In genomic region chr8:127666606-127667005, GRCm38 (mm10) we compare ENCODE assay signal across 13 mouse cellular contexts.
DNase-seq lines count a peak whose midpoint lies in the region; TF ChIP-seq lines count a peak whose summit lies in the region.
"Had no signal": no experiment of that assay in that cellular context is flagged by ENCODE, and none has a peak within 500 bp of the region (broad histone marks: within the 10 kb centered on the region; RNA-seq: fewer than 3 reads in every experiment).

No protein-coding gene starts in this region.

- H3K27ac ChIP-seq in gastrocnemius, adult 2 months: no peak overlapping the region
- H3K27ac ChIP-seq: forebrain, embryonic 10.5 days; hindbrain, postnatal 0 days; kidney, postnatal 0 days; liver, embryonic 12.5 days had no signal

- intact Hi-C loops in gastrocnemius, adult 2 months (cut with DNase I): no loop called here

- DNase-seq in gastrocnemius, adult 2 months: peak; percentile 21
- no peak for DNase-seq in gastrocnemius, postnatal 10 days
- peak; percentile 33 for DNase-seq in adipocyte (ENCODE audit: low spot score)
- peak; percentile 21 to 31 for DNase-seq in heart, adult 9 months (ENCODE audit: low spot score in 2 of 2)
- DNase-seq in mesoderm, embryonic 11.5 days (ENCODE audit: low read depth, low spot score): peak; percentile 14
- no peak for DNase-seq in layer of hippocampus, adult 11-12 months (ENCODE audit: low spot score)
- DNase-seq in urinary bladder, postnatal 10 days (ENCODE audit: low spot score): no peak
- DNase-seq in spleen, postnatal 10 days (ENCODE audit: low spot score in 2 of 2): no peak
- DNase-seq: lung, postnatal 4 days had no signal

- H3K4me3 ChIP-seq in gastrocnemius, adult 2 months: no peak overlapping the region
- H3K4me3 ChIP-seq: forebrain, embryonic 10.5 days; liver, embryonic 12.5 days had no signal

- TF ChIP-seq CTCF in gastrocnemius, adult 2 months (IDR thresholded peaks at IDR 0.05): no peak

Comparison
In these comparisons a context has a peak if more than half of its experiments do, and no peak if none do; other contexts are left out.
1. DNase-seq: peak in gastrocnemius, adult 2 months (single experiment), adipocyte (single experiment), heart, adult 9 months (2 of 2) and mesoderm, embryonic 11.5 days (single experiment); none in gastrocnemius, postnatal 10 days (single experiment), layer of hippocampus, adult 11-12 months (single experiment), urinary bladder, postnatal 10 days (single experiment) and spleen, postnatal 10 days (0 of 2).